Mouse (Mus musculus) midbrain, embryonic 10.5 days (tissue): Measurements from ENCODE around the gene Tmco1. TPM values are rescaled to one million over a fixed set of nuclear protein-coding genes. Genes with fewer than 3 reads are reported as not detected.
A peak's percentile ranks its signal among the peaks of the same experiment; 100 is the strongest.

Source experiments
- DNase-seq: peaks from one replicate; pipeline ENCODE4 v3.0.0-alpha.2; 2017; ENCODE audit warnings: low spot score
- H3K27ac ChIP-seq: fragments of 300-500 bp; sonication (generic); replicated peaks from 2 replicates; pipeline ENCODE4 v1.5.1; 2016; ENCODE audit warnings: mild to moderate bottlenecking
- H3K27me3 ChIP-seq: fragments of 300-500 bp; sonication (generic); 2 replicates; pipeline ENCODE4 v1.6.1; 2016; ENCODE audit warnings: low read depth, mild to moderate bottlenecking; ENCODE audit not compliant: poor library complexity, severe bottlenecking
- H3K36me3 ChIP-seq: fragments of 300-500 bp; sonication (generic); 2 replicates; pipeline ENCODE4 v1.6.1; 2016; ENCODE audit warnings: mild to moderate bottlenecking, moderate library complexity
- H3K4me1 ChIP-seq: fragments of 300-500 bp; sonication (generic); 2 replicates; pipeline ENCODE4 v1.6.1; 2016
- H3K4me3 ChIP-seq: fragments of 300-500 bp; sonication (generic); 2 replicates; pipeline ENCODE4 v1.5.1; 2016; ENCODE audit warnings: mild to moderate bottlenecking, moderate library complexity
- H3K9me3 ChIP-seq: fragments of 300-500 bp; sonication (generic); replicated peaks from 2 replicates; pipeline ENCODE4 v1.6.1; 2016; ENCODE audit warnings: mild to moderate bottlenecking
- WGBS: fragments of 180-500 bp; shearing (Covaris S2); methylation state at CpG from one replicate; pipeline ENCODE4 v1.1.7; 2016; 5-methylcytosine and 5-hydroxymethylcytosine counted together
- polyA plus RNA-seq: library from polyadenylated mRNA; unstranded; fragments of >200 nt; fragmentation: Nextera tagmentation; extraction: Ambion mirVana; gene quantifications from 2 replicates; pipeline ENCODE4 v1.2.1, GENCODE M21; 2016

Gene Tmco1
- polyA plus RNA-seq, 1 experiment from 2014 or later, result 87.1 TPM

- no peak for DNase-seq
- no peak overlapping the region for H3K4me3 ChIP-seq
- H3K4me1 ChIP-seq, result peaks cover 60% of the 10 kb centered on the region
- H3K27me3 ChIP-seq, result no peaks in the 10 kb centered on the region
- no peaks in the 10 kb centered on the region for H3K9me3 ChIP-seq
- H3K36me3 ChIP-seq, result peaks cover 35% of the 10 kb centered on the region
- H3K27ac ChIP-seq, result 0 out of 2 replicates have a peak overlapping the region, but pooled peaks have one; percentile 13
- 81% methylated on average over 14 of the region's 14 CpGs for WGBS
Measured at GRCm38 (mm10) chr1:167273380-167274163, 34.6 kb upstream of the Tmco1 start.

- Histone ChIP-seq H3K27me3 (no peaks in the 10 kb centered on the region), H3K4me3 (no peak overlapping the region), H3K36me3 (peaks cover 46% of the 10 kb centered on the region), H3K27ac (no peak overlapping the region), H3K4me1 (peaks cover 58% of the 10 kb centered on the region), H3K9me3 (no peaks in the 10 kb centered on the region)
- no peak for DNase-seq
- 86% methylated on average over 12 of the region's 12 CpGs for WGBS
Measured at GRCm38 (mm10) chr1:167274646-167275390, 33.4 kb upstream of the Tmco1 start.

- no peaks in the 10 kb centered on the region for H3K9me3 ChIP-seq
- WGBS, result 84% methylated on average over 6 of the region's 6 CpGs
- no peaks in the 10 kb centered on the region for H3K27me3 ChIP-seq
- no peak for DNase-seq
- no peak overlapping the region for H3K4me3 ChIP-seq
- peaks cover 57% of the 10 kb centered on the region for H3K36me3 ChIP-seq
- peaks cover 54% of the 10 kb centered on the region for H3K4me1 ChIP-seq
- H3K27ac ChIP-seq, result no peak overlapping the region
Measured at GRCm38 (mm10) chr1:167278395-167278794, 29.8 kb upstream of the Tmco1 start.

GRCm38 (mm10) chr1:167279160-167279715, 28.9 kb upstream of the Tmco1 start:
- no peak for DNase-seq
- no peaks in the 10 kb centered on the region for H3K9me3 ChIP-seq
- H3K36me3 ChIP-seq, result peaks cover 52% of the 10 kb centered on the region
- no peak overlapping the region for H3K4me3 ChIP-seq
- H3K4me1 ChIP-seq, result peaks cover 49% of the 10 kb centered on the region
- no peak overlapping the region for H3K27ac ChIP-seq
- no peaks in the 10 kb centered on the region for H3K27me3 ChIP-seq
- 75% methylated on average over 13 of the region's 13 CpGs for WGBS

GRCm38 (mm10) chr1:167280061-167280460, 28.1 kb upstream of the Tmco1 start:
- peaks cover 45% of the 10 kb centered on the region for H3K4me1 ChIP-seq
- no peaks in the 10 kb centered on the region for H3K27me3 ChIP-seq
- H3K4me3 ChIP-seq, result no peak overlapping the region
- 92% methylated on average over 10 of the region's 10 CpGs for WGBS
- peaks cover 44% of the 10 kb centered on the region for H3K36me3 ChIP-seq
- DNase-seq, result no peak
- no peak overlapping the region for H3K27ac ChIP-seq
- no peaks in the 10 kb centered on the region for H3K9me3 ChIP-seq

- peaks cover 32% of the 10 kb centered on the region for H3K36me3 ChIP-seq
- WGBS, result 89% methylated on average over 3 of the region's 3 CpGs
- peaks cover 12% of the 10 kb centered on the region for H3K27me3 ChIP-seq
- peak overlapping the region; percentile 19; the same call in 1 of the 2 replicates for H3K4me3 ChIP-seq
- peaks cover 51% of the 10 kb centered on the region for H3K4me1 ChIP-seq
- H3K27ac ChIP-seq, result no peak overlapping the region
- H3K9me3 ChIP-seq, result no peaks in the 10 kb centered on the region
- no peak for DNase-seq
Measured at GRCm38 (mm10) chr1:167282112-167282511, 26.1 kb upstream of the Tmco1 start.

- 61% methylated on average over 5 of the region's 5 CpGs for WGBS
- H3K9me3 ChIP-seq, result no peaks in the 10 kb centered on the region
- peak overlapping the region; percentile 87 for H3K4me3 ChIP-seq
- peaks cover 32% of the 10 kb centered on the region for H3K36me3 ChIP-seq
- H3K27ac ChIP-seq, result peak overlapping the region; percentile 99
- DNase-seq, result no peak
- H3K4me1 ChIP-seq, result peaks cover 51% of the 10 kb centered on the region
- peaks cover 18% of the 10 kb centered on the region for H3K27me3 ChIP-seq
Measured at GRCm38 (mm10) chr1:167282768-167283167, 25.4 kb upstream of the Tmco1 start.

GRCm38 (mm10) chr1:167283441-167284257, 24.5 kb upstream of the Tmco1 start:
- peak overlapping the region; percentile 87 for H3K4me3 ChIP-seq
- H3K36me3 ChIP-seq, result peaks cover 24% of the 10 kb centered on the region
- H3K9me3 ChIP-seq, result no peaks in the 10 kb centered on the region
- peaks cover 52% of the 10 kb centered on the region for H3K4me1 ChIP-seq
- peak overlapping the region; percentile 99 for H3K27ac ChIP-seq
- DNase-seq, result peak; percentile 73
- H3K27me3 ChIP-seq, result peaks cover 27% of the 10 kb centered on the region
- WGBS, result under 1% methylated on average over 44 of the region's 44 CpGs

- Histone ChIP-seq H3K36me3 (peaks cover 17% of the 10 kb centered on the region), H3K9me3 (no peaks in the 10 kb centered on the region), H3K4me1 (peaks cover 52% of the 10 kb centered on the region), H3K4me3 (peak overlapping the region; percentile 87), H3K27me3 (peaks cover 34% of the 10 kb centered on the region), H3K27ac (peak overlapping the region; percentile 99)
- DNase-seq, result peak; percentile 90
- WGBS, result under 1% methylated on average over 72 of the region's 73 CpGs
Measured at GRCm38 (mm10) chr1:167284258-167284836, 23.8 kb upstream of the Tmco1 start.

GRCm38 (mm10) chr1:167284837-167285319, 23.3 kb upstream of the Tmco1 start:
- WGBS, result under 1% methylated on average over 51 of the region's 51 CpGs
- H3K27me3 ChIP-seq, result peaks cover 39% of the 10 kb centered on the region
- peaks cover 13% of the 10 kb centered on the region for H3K36me3 ChIP-seq
- peak overlapping the region; percentile 99 for H3K27ac ChIP-seq
- peak overlapping the region; percentile 87 for H3K4me3 ChIP-seq
- no peaks in the 10 kb centered on the region for H3K9me3 ChIP-seq
- H3K4me1 ChIP-seq, result peaks cover 54% of the 10 kb centered on the region
- peak; percentile 92 for DNase-seq

GRCm38 (mm10) chr1:167285320-167285355, 23.0 kb upstream of the Tmco1 start, which contains the start of gene Uck2:
TSS of gene Uck2 (minus strand) at chr1:167285320.
- Histone ChIP-seq H3K36me3 (peaks cover 11% of the 10 kb centered on the region), H3K4me3 (peak within 1 kb of the TSS; percentile 87), H3K4me1 (peaks cover 55% of the 10 kb centered on the region), H3K27ac (peak within 1 kb of the TSS; percentile 99), H3K27me3 (peaks cover 42% of the 10 kb centered on the region), H3K9me3 (no peaks in the 10 kb centered on the region)
- 0% methylated on average over 2 of the region's 2 CpGs for WGBS
- no peak for DNase-seq

GRCm38 (mm10) chr1:167285356-167285755, 22.8 kb upstream of the Tmco1 start:
- Histone ChIP-seq H3K27ac (peak overlapping the region; percentile 99), H3K4me3 (peak overlapping the region; percentile 87), H3K36me3 (peaks cover 8% of the 10 kb centered on the region), H3K27me3 (peaks cover 43% of the 10 kb centered on the region), H3K4me1 (peaks cover 55% of the 10 kb centered on the region), H3K9me3 (no peaks in the 10 kb centered on the region)
- WGBS, result 3% methylated on average over 8 of the region's 8 CpGs
- no peak for DNase-seq
